Mouse (Mus musculus) cerebellum, adult 2 months (tissue): ENCODE data around the gene Prg3. TPM values are rescaled to one million over a fixed set of nuclear protein-coding genes. Genes with fewer than 3 reads are reported as not detected.

ENCODE experiments used
- DNase-seq, 2 experiments: peaks; one replicate each; pipeline ENCODE4 v3.0.0; 2021
- H3K27ac ChIP-seq: fragments of 200-500 bp; 2 replicates; pipeline ENCODE4 v1.5.1; 2012; ENCODE audit warnings: low read length, control low read depth, inconsistent platforms; ENCODE audit not compliant: insufficient read depth
- H3K27me3 ChIP-seq: fragments of 200-500 bp; 2 replicates; pipeline ENCODE4 v1.6.1; 2012; ENCODE audit warnings: inconsistent platforms, mild to moderate bottlenecking, low read length, moderate library complexity; ENCODE audit not compliant: control insufficient read depth, insufficient read depth
- H3K4me1 ChIP-seq: fragments of 200-500 bp; 2 replicates; pipeline ENCODE4 v1.6.1; 2011; ENCODE audit warnings: low read length; ENCODE audit not compliant: control insufficient read depth, insufficient read depth
- H3K4me3 ChIP-seq: fragments of 200-500 bp; replicated peaks from 2 replicates; pipeline ENCODE3; 2011; ENCODE audit warnings: mild to moderate bottlenecking, low read depth, low read length, control low read depth; ENCODE audit not compliant: insufficient read depth
- CTCF ChIP-seq: fragments of 200-500 bp; IDR thresholded peaks from 2 replicates; pipeline ENCODE4 v1.5.1; 2011; ENCODE audit warnings: low read depth, mild to moderate bottlenecking, control low read depth, low read length, moderate library complexity, borderline replicate concordance; ENCODE audit not compliant: insufficient read depth
- POLR2A ChIP-seq: fragments of 200-500 bp; IDR thresholded peaks from 2 replicates; pipeline ENCODE4 v1.6.1; 2011; ENCODE audit warnings: low read length, control low read depth, borderline replicate concordance; ENCODE audit not compliant: insufficient read depth
- WGBS: fragments of 180-500 bp; shearing (Covaris S2); methylation state at CpG from one replicate; pipeline ENCODE4 v1.1.7; 2018; 5-methylcytosine and 5-hydroxymethylcytosine counted together
- polyA plus RNA-seq: library from polyadenylated mRNA; depleted of rRNA; stranded (reverse); fragments of >200 nt; gene quantifications from 2 replicates; pipeline ENCODE4 v1.2.3, GENCODE M21; 2012; rRNA removed

Prg3 gene
- polyA plus RNA-seq = not detected in 2 replicates

- H3K4me3 ChIP-seq = no peak within 1 kb of the TSS
- 77% methylated on average over 1 of the region's 1 CpGs for WGBS
- no peaks in the 10 kb centered on the region for H3K4me1 ChIP-seq
- TF ChIP-seq POLR2A (no peak), CTCF (no peak)
- H3K27ac ChIP-seq = no peak within 1 kb of the TSS
- no peaks in the 10 kb centered on the region for H3K27me3 ChIP-seq
- no peak for DNase-seq
Observed at GRCm38 (mm10) chr2:84987930-84988329, at the start of gene Prg3. Gene Prg3, plus strand, starts transcription at chr2:84988215.

- 87% methylated on average over 5 of the region's 5 CpGs for WGBS
- DNase-seq = no peak
Observed at GRCm38 (mm10) chr2:84938249-84938946, 49.6 kb upstream of the Prg3 start.

GRCm38 (mm10) chr2:84939306-84939705, 48.7 kb upstream of the Prg3 start:
- no peaks in the 10 kb centered on the region; the same call in 1 of the 2 replicates for H3K4me1 ChIP-seq
- H3K4me3 ChIP-seq = no peak overlapping the region
- TF ChIP-seq CTCF (no peak), POLR2A (no peak)
- 91% methylated on average over 3 of the region's 3 CpGs for WGBS
- DNase-seq = no peak
- H3K27ac ChIP-seq = no peak overlapping the region
- H3K27me3 ChIP-seq = no peaks in the 10 kb centered on the region; the same call in 1 of the 2 replicates

More at GRCm38 (mm10) chr2:84938249-84938946, 49.6 kb upstream of the Prg3 start:
- TF ChIP-seq CTCF (no peak), POLR2A (no peak)
- Histone ChIP-seq H3K27ac (no peak overlapping the region), H3K4me3 (no peak overlapping the region), H3K4me1 (no peaks in the 10 kb centered on the region; the same call in 1 of the 2 replicates), H3K27me3 (no peaks in the 10 kb centered on the region; the same call in 1 of the 2 replicates)

GRCm38 (mm10) chr2:84939711-84940110, 48.3 kb upstream of the Prg3 start:
- Histone ChIP-seq H3K4me1 (no peaks in the 10 kb centered on the region; the same call in 1 of the 2 replicates), H3K4me3 (no peak overlapping the region), H3K27ac (no peak overlapping the region), H3K27me3 (no peaks in the 10 kb centered on the region; the same call in 1 of the 2 replicates)
- DNase-seq = no peak
- no peak for TF ChIP-seq CTCF
- TF ChIP-seq POLR2A = no peak
- 97% methylated on average over 6 of the region's 6 CpGs for WGBS

GRCm38 (mm10) chr2:84941332-84941731, 46.7 kb upstream of the Prg3 start:
- TF ChIP-seq CTCF = no peak
- TF ChIP-seq POLR2A = no peak
- no peak overlapping the region for H3K27ac ChIP-seq
- 84% methylated on average over 2 of the region's 2 CpGs for WGBS
- H3K4me1 ChIP-seq = no peaks in the 10 kb centered on the region; the same call in 1 of the 2 replicates
- H3K4me3 ChIP-seq = no peak overlapping the region
- H3K27me3 ChIP-seq = no peaks in the 10 kb centered on the region; the same call in 1 of the 2 replicates
- no peak for DNase-seq

GRCm38 (mm10) chr2:84941795-84942194, 46.2 kb upstream of the Prg3 start:
- H3K4me3 ChIP-seq = no peak overlapping the region
- TF ChIP-seq CTCF = no peak
- no peak for TF ChIP-seq POLR2A
- 89% methylated on average over 4 of the region's 4 CpGs for WGBS

GRCm38 (mm10) chr2:84947154-84947771, 40.8 kb upstream of the Prg3 start:
- Histone ChIP-seq H3K27ac (no peak overlapping the region), H3K27me3 (no peaks in the 10 kb centered on the region), H3K4me1 (no peaks in the 10 kb centered on the region), H3K4me3 (no peak overlapping the region)
- 64% methylated on average over 3 of the region's 3 CpGs for WGBS
- TF ChIP-seq POLR2A = no peak
- no peak for TF ChIP-seq CTCF
- no peak for DNase-seq

More at GRCm38 (mm10) chr2:84941795-84942194, 46.2 kb upstream of the Prg3 start:
- no peaks in the 10 kb centered on the region; the same call in 1 of the 2 replicates for H3K27me3 ChIP-seq
- no peak overlapping the region for H3K27ac ChIP-seq
- no peaks in the 10 kb centered on the region for H3K4me1 ChIP-seq
- DNase-seq = no peak
